10 mouse cellular contexts compared by ENCODE assay signal in the genomic region with DNA sequence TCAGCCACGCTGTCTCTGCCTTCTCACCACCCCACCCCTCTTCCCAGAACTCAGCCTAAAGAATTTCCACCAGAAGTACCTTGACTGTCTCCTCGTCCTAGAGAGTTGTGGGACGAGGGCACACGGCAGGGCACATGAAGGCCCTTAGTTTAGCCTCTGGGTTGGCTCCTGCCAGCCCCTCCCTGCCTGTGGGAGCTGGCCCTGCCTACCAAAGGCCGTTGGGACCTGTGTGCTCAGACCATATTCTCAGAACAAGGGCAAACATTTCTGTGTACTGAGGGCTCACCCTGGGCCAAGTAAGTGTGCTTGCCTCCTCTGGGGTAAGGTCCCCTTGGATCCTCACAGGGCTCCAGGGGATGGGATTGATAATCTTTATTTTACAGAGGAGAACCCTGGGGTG.
DNase-seq lines count a peak whose midpoint lies in the region; ATAC-seq and TF ChIP-seq lines count a peak whose summit lies in the region.
"Had no signal": no experiment of that assay in that cellular context is flagged by ENCODE, and none has a peak within 500 bp of the region (broad histone marks: within the 10 kb centered on the region; RNA-seq: fewer than 3 reads in every experiment).

No protein-coding gene starts in this region.

- no peaks in the 10 kb centered on the region for H3K9me3 ChIP-seq in heart, embryonic 12.5 days (replicated peaks)
- H3K9me3 ChIP-seq in limb, embryonic 13.5 days: no peaks in the 10 kb centered on the region
- H3K9me3 ChIP-seq in stomach, embryonic 16.5 days (replicated peaks; ENCODE audit: control insufficient read depth, low read length): no peaks in the 10 kb centered on the region

- H3K9ac ChIP-seq in heart, embryonic 12.5 days: peak overlapping the region; percentile 81
- peak overlapping the region; percentile 73 for H3K9ac ChIP-seq in limb, embryonic 13.5 days
- H3K9ac ChIP-seq in stomach, embryonic 16.5 days (ENCODE audit: low read length): peak overlapping the region; percentile 72

- 31% methylated on average over 5 of the region's 5 CpGs for WGBS in heart, embryonic 12.5 days
- WGBS in spleen, adult 2 months: 71% methylated on average over 5 of the region's 5 CpGs
- WGBS in limb, embryonic 13.5 days: 59% methylated on average over 5 of the region's 5 CpGs
- 47% methylated on average over 5 of the region's 5 CpGs for WGBS in stomach, embryonic 16.5 days

- peaks cover 2% of the 10 kb centered on the region; the same call in 1 of the 2 replicates for H3K27me3 ChIP-seq in heart, embryonic 12.5 days (replicated peaks)
- H3K27me3 ChIP-seq in spleen, adult 2 months (ENCODE audit: control insufficient read depth, insufficient read depth, low read length): no peaks in the 10 kb centered on the region
- no peaks in the 10 kb centered on the region for H3K27me3 ChIP-seq in limb, embryonic 13.5 days
- H3K27me3 ChIP-seq in stomach, embryonic 16.5 days (ENCODE audit: control insufficient read depth, insufficient read depth, low read length): no peaks in the 10 kb centered on the region

- no peak for TF ChIP-seq POLR2A in spleen, adult 2 months (IDR thresholded peaks at IDR 0.05; ENCODE audit: low read depth, low read length)

- DNase-seq in heart, postnatal 36 days: no peak
- no peak for DNase-seq in spleen, adult 2 months (ENCODE audit: low read depth in 1 of 2, low spot score in 2 of 2)
- no peak for DNase-seq in spleen, postnatal 4 days (ENCODE audit: low spot score in 2 of 2)
- no peak for DNase-seq in right cerebral cortex, postnatal 36 days (ENCODE audit: low spot score in 2 of 2)
- DNase-seq in layer of hippocampus, adult 18-20 months (ENCODE audit: low spot score in 2 of 2): no peak
- DNase-seq: cerebellum, adult 18-20 months had no signal

- intact Hi-C loops in heart, postnatal 36 days (cut with DNase I): no loop called here

- peak overlapping the region; percentile 58 for H3K4me3 ChIP-seq in heart, embryonic 12.5 days
- H3K4me3 ChIP-seq in spleen, adult 2 months (ENCODE audit: extremely low read depth, insufficient read depth, insufficient read length): peak overlapping the region; percentile 36; the same call in 1 of the 2 replicates
- peak overlapping the region; percentile 50 for H3K4me3 ChIP-seq in limb, embryonic 13.5 days
- peak overlapping the region; percentile 52 for H3K4me3 ChIP-seq in stomach, embryonic 16.5 days (replicated peaks; ENCODE audit: low read length)

- peak overlapping the region; percentile 77 for H3K4me2 ChIP-seq in heart, embryonic 12.5 days
- H3K4me2 ChIP-seq in limb, embryonic 13.5 days (replicated peaks): peak overlapping the region; percentile 80
- H3K4me2 ChIP-seq in stomach, embryonic 16.5 days (ENCODE audit: low read depth, low read length): peak overlapping the region; percentile 48

- no peak for TF ChIP-seq CTCF in spleen, adult 2 months (IDR thresholded peaks at IDR 0.05; ENCODE audit: extremely low read depth, insufficient read depth, insufficient read length, insufficient replicate concordance)

- no peak for ATAC-seq in heart, embryonic 12.5 days (ENCODE audit: insufficient number of reproducible peaks, low FRiP score)
- ATAC-seq in limb, embryonic 13.5 days (ENCODE audit: low FRiP score, low read depth): no peak
- ATAC-seq in stomach, embryonic 16.5 days (ENCODE audit: insufficient read depth, low FRiP score): no peak

- H3K4me1 ChIP-seq in heart, embryonic 12.5 days (replicated peaks): peaks cover 64% of the 10 kb centered on the region
- no peaks in the 10 kb centered on the region for H3K4me1 ChIP-seq in spleen, adult 2 months (ENCODE audit: control insufficient read depth, insufficient read depth, insufficient read length)
- H3K4me1 ChIP-seq in limb, embryonic 13.5 days: peaks cover 84% of the 10 kb centered on the region
- H3K4me1 ChIP-seq in stomach, embryonic 16.5 days (ENCODE audit: control insufficient read depth, insufficient read depth, low read length): peaks cover 51% of the 10 kb centered on the region

- peaks cover 35% of the 10 kb centered on the region for H3K36me3 ChIP-seq in heart, embryonic 12.5 days
- peaks cover 13% of the 10 kb centered on the region for H3K36me3 ChIP-seq in spleen, adult 2 months (ENCODE audit: control insufficient read depth, insufficient read depth, low read length)
- peaks cover 38% of the 10 kb centered on the region for H3K36me3 ChIP-seq in limb, embryonic 13.5 days
- H3K36me3 ChIP-seq in stomach, embryonic 16.5 days (ENCODE audit: control insufficient read depth, insufficient read depth, low read length): no peaks in the 10 kb centered on the region; the same call in 1 of the 2 replicates
- H3K36me3 ChIP-seq: G1E had no signal

- H3K27ac ChIP-seq in heart, embryonic 12.5 days (ENCODE audit: poor library complexity, severe bottlenecking): peak overlapping the region; percentile 79
- H3K27ac ChIP-seq in spleen, adult 2 months (ENCODE audit: insufficient read depth, low read length): no peak overlapping the region
- H3K27ac ChIP-seq in limb, embryonic 13.5 days: peak overlapping the region; percentile 84
- H3K27ac ChIP-seq in stomach, embryonic 16.5 days (ENCODE audit: low read length): peak overlapping the region; percentile 77; the same call in 1 of the 2 replicates
